Mouse (Mus musculus) layer of hippocampus, postnatal 10 days (tissue): ENCODE results near the gene H2-M5. TPM values are rescaled to one million over a fixed set of nuclear protein-coding genes. Genes with fewer than 3 reads are reported as not detected.
"Not testable (repeated sequence)": the region's sequence is repeated elsewhere in the genome, so short reads cannot be mapped to it uniquely, and the experiment has no call there.

ENCODE experiments used
- DNase-seq, 2 experiments: peaks; one replicate each; pipeline ENCODE4 v3.0.0; 2021; ENCODE audit warnings: low spot score in 2 of 2
- long read RNA-seq: library from polyadenylated mRNA; stranded (forward); transcript quantifications from one replicate; pipeline ENCODE4 v2.0.0, GENCODE M21; 2023
- total RNA-seq, 2 experiments: library from RNA; stranded (reverse); gene quantifications; 2 replicates each; pipeline ENCODE4 v1.2.3; 2021

H2-M5 gene
- 1 to 10 TPM; 3.2 to 3.7 TPM for total RNA-seq
- long read RNA-seq = 0 reads

GRCm38 (mm10) chr17:36989437-36989836, at the start of gene H2-M5:
Gene H2-M5 (minus strand): TSS chr17:36989537.
- no peak for DNase-seq

GRCm38 (mm10) chr17:37029162-37029561, 39.8 kb upstream of the H2-M5 start:
- no peak for DNase-seq

- DNase-seq = peak; percentile 95
These were observed 39.4 kb upstream of the H2-M5 start for GRCm38 (mm10) chr17:37028683-37029120.

- no peak for DNase-seq
These were observed 38.9 kb upstream of the H2-M5 start for GRCm38 (mm10) chr17:37028212-37028611.

DNA sequence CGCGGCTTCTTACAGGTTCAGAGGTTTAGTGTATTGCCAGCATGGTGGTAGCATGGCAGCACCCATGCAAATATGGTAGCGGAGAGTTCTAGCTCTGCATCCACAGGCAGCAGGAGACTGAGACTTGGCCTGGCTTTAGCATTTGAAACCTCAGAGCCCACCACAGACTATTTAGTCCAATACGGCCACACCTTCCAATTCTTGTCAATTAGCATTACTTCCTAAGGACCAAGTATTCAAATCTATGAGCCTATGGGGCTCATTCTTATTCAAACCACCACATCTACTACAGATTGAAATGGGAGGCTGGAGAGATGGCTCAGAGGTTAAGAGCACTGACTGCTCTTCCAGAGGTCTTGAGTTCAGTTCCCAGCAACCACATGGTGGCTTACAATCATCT, 38.1 kb upstream of the H2-M5 start:
- DNase-seq = no peak

GRCm38 (mm10) chr17:37026425-37026824, 37.1 kb upstream of the H2-M5 start:
- DNase-seq = no peak

DNA sequence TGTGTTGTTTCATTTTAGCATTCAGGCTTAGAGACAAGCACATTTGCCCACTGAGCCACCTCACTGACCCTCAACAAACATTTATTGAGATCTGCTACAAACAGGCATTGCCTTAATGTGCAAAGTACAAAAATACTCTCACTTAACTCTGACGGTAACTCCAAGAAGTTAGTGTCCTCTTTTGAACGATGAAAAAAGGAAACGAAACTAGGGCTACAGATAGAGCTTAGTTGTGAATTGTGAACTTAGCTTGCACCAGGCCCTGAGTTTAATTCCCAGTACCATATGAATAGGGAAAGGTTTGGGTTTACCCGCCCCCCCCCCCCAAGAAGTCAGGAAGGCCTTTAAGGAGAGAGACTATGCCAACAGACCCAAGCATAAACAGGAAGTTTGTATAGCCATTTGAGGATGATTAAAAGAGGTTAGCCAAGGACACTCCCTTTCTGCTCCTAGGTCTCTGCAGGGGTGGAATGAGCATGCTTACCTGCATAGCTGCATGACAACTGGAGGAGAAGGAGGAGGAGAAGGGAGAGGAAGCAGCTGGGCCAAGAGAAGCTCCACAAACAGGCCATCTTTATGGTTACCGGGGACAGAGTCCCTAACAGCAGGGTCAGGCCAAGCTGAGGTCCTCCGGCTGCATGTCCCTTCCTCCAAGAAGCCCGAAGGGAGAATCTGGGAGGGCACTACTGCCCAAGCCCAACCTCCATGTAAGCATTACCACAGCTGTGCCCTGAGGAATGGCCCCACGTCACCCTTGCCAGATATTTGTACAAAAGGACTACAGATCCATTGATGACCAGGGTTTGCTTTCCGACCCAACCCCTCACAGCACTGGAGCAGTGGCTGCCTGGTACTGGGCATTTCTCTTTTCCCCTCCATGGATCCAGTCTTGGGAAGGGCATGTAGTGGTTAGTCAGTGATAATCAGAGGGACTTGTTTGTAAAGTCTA, 33.6 kb upstream of the H2-M5 start, which contains the start of gene Mog:
Mog (minus strand) TSS at position 771 of the 949 bp plus-strand sequence.
- DNase-seq = no peak

- DNase-seq = not testable (repeated sequence)
These were observed 29.9 kb upstream of the H2-M5 start for GRCm38 (mm10) chr17:37019242-37019641.

DNA sequence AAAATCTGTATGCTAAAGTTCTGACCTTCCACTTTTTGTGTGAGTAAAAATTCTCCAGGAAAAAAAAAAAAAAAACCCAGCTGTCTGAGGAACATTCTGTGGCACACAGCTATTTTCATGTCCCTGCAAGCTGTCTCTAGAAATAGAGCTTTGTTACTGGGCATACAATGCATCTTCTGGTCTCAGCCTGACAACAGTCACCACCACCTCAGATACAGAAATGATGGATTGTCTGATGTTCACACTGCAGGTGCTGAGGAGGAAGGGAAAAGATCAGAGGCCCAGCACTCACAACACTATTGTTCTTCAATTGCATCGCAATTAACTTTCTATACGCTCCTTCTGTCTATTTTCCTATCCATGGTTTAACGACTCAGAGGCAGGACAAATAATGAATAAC, 29.0 kb upstream of the H2-M5 start:
- no peak for DNase-seq

- no peak for DNase-seq
These were observed 27.0 kb upstream of the H2-M5 start for GRCm38 (mm10) chr17:37016333-37016732.

GRCm38 (mm10) chr17:37012141-37012540, 22.8 kb upstream of the H2-M5 start:
- no peak for DNase-seq

- no peak for DNase-seq
These were observed 22.4 kb upstream of the H2-M5 start for GRCm38 (mm10) chr17:37011719-37012118.

- DNase-seq = no peak
These were observed 20.2 kb upstream of the H2-M5 start for GRCm38 (mm10) chr17:37009460-37010042.

DNA sequence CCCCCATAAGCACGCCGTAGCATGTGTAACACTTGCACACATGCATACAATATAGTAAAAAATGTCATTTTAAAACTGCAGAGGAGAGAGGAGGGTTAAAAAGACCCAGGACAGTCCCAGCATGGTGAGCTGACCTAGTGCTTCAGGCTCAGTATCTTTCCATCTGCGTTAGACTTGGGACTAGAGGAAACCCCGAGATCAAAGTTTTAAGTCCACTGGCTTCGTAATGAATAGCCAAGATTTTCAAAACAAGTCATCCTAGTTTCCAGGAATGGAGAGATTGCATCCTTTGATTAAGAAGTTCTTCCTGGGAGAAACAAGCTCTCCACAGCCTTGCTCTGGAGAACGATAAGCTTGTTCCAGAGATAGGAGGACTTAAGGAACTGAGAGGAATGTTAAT, 18.8 kb upstream of the H2-M5 start:
- DNase-seq = no peak

- no peak for DNase-seq
These were observed 14.0 kb upstream of the H2-M5 start for GRCm38 (mm10) chr17:37003366-37003765.

GRCm38 (mm10) chr17:37002364-37003330, 13.3 kb upstream of the H2-M5 start:
- DNase-seq = peak; percentile 51 to 62

DNA sequence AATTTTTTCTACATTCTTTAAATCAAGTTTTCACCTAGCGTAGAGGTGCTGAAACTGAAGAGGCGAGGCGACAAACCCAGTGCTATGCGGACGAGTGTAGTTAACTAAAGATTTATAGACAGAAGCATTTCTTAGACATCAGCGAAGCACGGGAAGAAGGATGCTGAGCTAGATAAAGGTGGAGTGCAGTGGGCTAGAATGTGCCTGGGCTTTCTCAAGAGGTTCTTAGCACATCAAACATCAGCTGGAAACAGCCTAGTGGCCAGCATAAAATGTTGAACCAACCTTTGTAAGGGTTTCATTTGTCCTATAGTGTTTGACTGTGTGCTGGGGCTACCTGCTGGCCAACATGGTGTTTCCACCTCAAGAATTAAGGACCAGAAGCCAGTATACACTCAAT, 11.5 kb upstream of the H2-M5 start, which contains the start of gene Zfp57:
Zfp57 (plus strand) TSS at position 301 of the 400 bp plus-strand sequence.
- DNase-seq = no peak

DNA sequence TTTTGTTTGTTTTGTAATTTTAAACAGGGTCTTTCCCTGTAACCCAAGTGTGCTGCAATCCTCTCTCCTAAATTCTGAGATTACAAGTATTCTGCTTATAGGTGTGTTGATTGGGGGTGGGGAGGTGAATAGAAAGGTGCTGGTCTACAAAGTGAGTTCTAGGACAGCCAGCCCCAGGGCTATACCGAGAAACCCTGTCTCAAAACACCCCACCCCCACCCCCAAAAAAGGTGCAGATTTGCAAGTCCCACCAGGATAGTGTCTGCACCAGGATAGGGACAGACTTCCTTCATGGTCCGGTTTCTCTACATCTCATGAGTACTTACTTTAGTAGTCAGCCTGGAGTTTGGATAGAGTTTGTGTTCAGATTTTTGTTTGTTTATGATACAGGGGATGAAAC, 9.1 kb upstream of the H2-M5 start:
- no peak for DNase-seq

DNA sequence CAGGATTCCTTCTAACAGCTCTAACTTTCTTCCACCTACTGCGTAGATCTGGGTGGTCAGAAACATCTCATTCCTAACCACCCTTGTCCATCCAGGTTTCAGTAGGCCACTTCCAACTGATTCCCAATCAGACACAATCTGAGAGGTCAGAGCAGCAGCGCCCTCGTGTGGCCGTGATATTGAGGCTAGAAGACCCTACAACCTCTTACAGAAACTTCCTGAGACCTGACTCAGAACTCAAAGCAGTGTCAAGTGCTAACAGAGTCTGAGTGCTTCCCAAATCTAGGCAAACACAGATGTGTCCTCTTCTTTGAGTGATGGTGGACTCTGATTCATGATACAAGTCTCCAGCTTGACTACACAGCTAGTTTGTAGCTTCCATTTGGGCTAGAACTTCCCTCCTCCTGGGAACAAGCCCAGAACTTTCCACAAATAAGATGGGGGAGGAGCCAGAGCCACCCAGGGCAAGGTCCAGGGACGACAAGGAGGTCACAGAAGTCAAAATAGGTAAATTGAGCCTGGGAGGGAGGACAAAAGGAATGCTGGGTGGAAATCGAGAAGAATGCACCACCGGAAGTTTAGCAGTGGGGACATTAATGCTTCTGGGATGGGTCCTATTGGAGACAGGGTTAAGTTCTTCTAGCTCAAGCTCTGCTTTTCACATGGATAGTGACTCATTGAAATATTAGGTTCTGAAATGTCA, 7.8 kb upstream of the H2-M5 start:
- DNase-seq = peak; percentile 81 to 85

GRCm38 (mm10) chr17:36995448-36995847, 6.1 kb upstream of the H2-M5 start:
- DNase-seq = no peak
